Mouse (Mus musculus) intestine, embryonic 16.5 days (tissue): ENCODE results near the gene Trp73. TPM values are rescaled to one million over a fixed set of nuclear protein-coding genes. Genes with fewer than 3 reads are reported as not detected.

Experiments used
- ATAC-seq: fragments of 200-750 bp; cut with Nextera tagmentation; 2 replicates; pipeline ENCODE4 v1.8.0; 2017; ENCODE audit warnings: moderate TSS enrichment, moderate library complexity
- H3K27ac ChIP-seq: fragments of 300-500 bp; sonication (generic); 2 replicates; pipeline ENCODE4 v1.5.1; 2014; ENCODE audit warnings: mild to moderate bottlenecking, low read length
- H3K27me3 ChIP-seq: fragments of 300-500 bp; sonication (generic); replicated peaks from 2 replicates; pipeline ENCODE4 v1.6.1; 2014; ENCODE audit warnings: low read length, control low read depth, mixed read lengths; ENCODE audit not compliant: control insufficient read depth, insufficient read depth
- H3K36me3 ChIP-seq: fragments of 300-500 bp; sonication (generic); 2 replicates; pipeline ENCODE4 v1.6.1; 2014; ENCODE audit warnings: low read length, control low read depth; ENCODE audit not compliant: control insufficient read depth, insufficient read depth
- H3K4me1 ChIP-seq: fragments of 300-500 bp; sonication (generic); 2 replicates; pipeline ENCODE4 v1.6.1; 2014; ENCODE audit warnings: low read length, control low read depth, mixed read lengths; ENCODE audit not compliant: control insufficient read depth, insufficient read depth
- H3K4me2 ChIP-seq: fragments of 300-500 bp; sonication (generic); 2 replicates; pipeline ENCODE4 v1.6.1; 2014; ENCODE audit warnings: low read depth, low read length, control low read depth
- H3K4me3 ChIP-seq: fragments of 300-500 bp; sonication (generic); 2 replicates; pipeline ENCODE4 v1.5.1; 2014; ENCODE audit warnings: mild to moderate bottlenecking, low read length
- H3K9ac ChIP-seq: fragments of 300-500 bp; sonication (generic); 2 replicates; pipeline ENCODE4 v1.6.1; 2014; ENCODE audit warnings: low read depth, low read length
- H3K9me3 ChIP-seq: fragments of 300-500 bp; sonication (generic); 2 replicates; pipeline ENCODE4 v1.6.1; 2016; ENCODE audit warnings: low read length, control low read depth; ENCODE audit not compliant: control insufficient read depth
- WGBS: fragments of 180-500 bp; shearing (Covaris S2); extraction: QIAGEN DNeasy Blood & Tissue Kit; methylation state at CpG from one replicate; pipeline ENCODE4 v1.1.7; 2014; 5-methylcytosine and 5-hydroxymethylcytosine counted together
- polyA plus RNA-seq: library from polyadenylated mRNA; unstranded; fragments of >200 nt; fragmentation: Nextera tagmentation; extraction: Ambion mirVana; gene quantifications from 2 replicates; pipeline ENCODE4 v1.2.1, GENCODE M21; 2015

Trp73 gene
- polyA plus RNA-seq, 1 experiment from 2014 or later, result 0.12 TPM

DNA sequence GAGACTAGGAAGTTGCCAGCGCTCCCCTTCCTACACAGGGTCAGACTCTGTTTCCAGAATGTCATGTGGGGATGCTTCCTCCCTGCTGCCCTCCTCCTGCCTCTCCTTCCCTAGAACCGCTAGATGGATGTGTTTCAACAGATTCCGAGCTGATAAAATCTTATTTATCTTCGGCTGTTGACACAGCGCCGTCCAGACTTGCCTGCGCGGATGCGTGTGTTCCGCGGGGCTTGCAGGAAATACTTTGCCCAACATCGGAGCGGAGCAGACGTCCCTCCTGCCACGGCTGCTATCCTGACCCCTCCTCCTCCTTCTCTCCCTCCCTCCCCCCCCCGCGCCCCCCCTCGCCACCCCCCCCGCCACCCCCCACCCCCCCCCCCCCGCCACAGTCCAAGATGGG is 68.5 kb downstream of the Trp73 start:
- no peaks in the 10 kb centered on the region for H3K36me3 ChIP-seq
- WGBS, result 1% methylated on average over 15 of the region's 20 CpGs
- H3K4me1 ChIP-seq, result no peaks in the 10 kb centered on the region
- H3K27ac ChIP-seq, result no peak overlapping the region
- ATAC-seq, result no peak
- H3K4me2 ChIP-seq, result no peak overlapping the region
- peaks cover 12% of the 10 kb centered on the region for H3K27me3 ChIP-seq
- H3K9me3 ChIP-seq, result no peaks in the 10 kb centered on the region
- no peak overlapping the region for H3K4me3 ChIP-seq
- H3K9ac ChIP-seq, result no peak overlapping the region

GRCm38 (mm10) chr4:154070896-154071295 is 69.1 kb downstream of the Trp73 start:
- Histone ChIP-seq H3K9me3 (no peaks in the 10 kb centered on the region), H3K4me3 (no peak overlapping the region), H3K27ac (no peak overlapping the region), H3K27me3 (peaks cover 12% of the 10 kb centered on the region), H3K9ac (no peak overlapping the region), H3K4me1 (no peaks in the 10 kb centered on the region), H3K4me2 (no peak overlapping the region), H3K36me3 (no peaks in the 10 kb centered on the region)
- ATAC-seq, result no peak
- 0% methylated on average over 5 of the region's 5 CpGs for WGBS

GRCm38 (mm10) chr4:154064827-154065773 is 74.9 kb downstream of the Trp73 start:
- WGBS, result 59% methylated on average over 14 of the region's 14 CpGs
- Histone ChIP-seq H3K36me3 (no peaks in the 10 kb centered on the region), H3K27ac (no peak overlapping the region), H3K4me1 (no peaks in the 10 kb centered on the region), H3K4me3 (no peak overlapping the region), H3K4me2 (no peak overlapping the region), H3K9me3 (no peaks in the 10 kb centered on the region), H3K9ac (no peak overlapping the region), H3K27me3 (0 out of 2 replicates have a peak, but pooled peaks cover 3% of the 10 kb centered on the region)
- peak; percentile 69 for ATAC-seq

GRCm38 (mm10) chr4:154057696-154058095 is 82.3 kb downstream of the Trp73 start:
- H3K36me3 ChIP-seq, result no peaks in the 10 kb centered on the region
- ATAC-seq, result no peak
- no peaks in the 10 kb centered on the region for H3K4me1 ChIP-seq
- H3K4me3 ChIP-seq, result no peak overlapping the region
- H3K27ac ChIP-seq, result no peak overlapping the region
- no peaks in the 10 kb centered on the region for H3K9me3 ChIP-seq
- WGBS, result 74% methylated on average over 4 of the region's 4 CpGs
- H3K9ac ChIP-seq, result no peak overlapping the region
- no peaks in the 10 kb centered on the region for H3K27me3 ChIP-seq
- no peak overlapping the region for H3K4me2 ChIP-seq

DNA sequence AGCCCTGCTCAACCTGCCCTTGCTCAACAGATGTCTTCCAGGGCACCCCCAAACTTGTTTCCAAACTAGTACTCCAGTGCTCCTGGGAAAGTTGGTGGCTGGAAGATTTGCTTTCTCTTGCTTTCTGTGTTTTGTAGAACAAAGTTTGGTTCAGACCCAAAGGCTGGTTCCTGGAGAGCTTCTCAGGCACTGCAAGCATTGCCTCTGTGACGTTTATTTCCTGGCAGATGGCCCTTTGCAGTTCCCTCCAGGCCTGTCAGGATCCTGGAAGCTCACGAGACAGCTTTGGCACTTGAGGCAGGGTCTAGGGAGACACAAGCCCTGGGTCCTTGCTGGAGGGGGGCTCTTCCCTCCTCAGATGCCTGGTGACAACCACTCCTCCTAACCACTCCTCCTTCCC is 83.3 kb downstream of the Trp73 start:
- H3K4me2 ChIP-seq, result no peak overlapping the region
- no peaks in the 10 kb centered on the region for H3K36me3 ChIP-seq
- no peak overlapping the region for H3K4me3 ChIP-seq
- WGBS, result 30% methylated on average over 2 of the region's 2 CpGs
- H3K4me1 ChIP-seq, result no peaks in the 10 kb centered on the region
- no peaks in the 10 kb centered on the region for H3K27me3 ChIP-seq
- ATAC-seq, result no peak
- H3K27ac ChIP-seq, result no peak overlapping the region
- H3K9me3 ChIP-seq, result no peaks in the 10 kb centered on the region
- H3K9ac ChIP-seq, result no peak overlapping the region

GRCm38 (mm10) chr4:154056046-154056445 is 84.0 kb downstream of the Trp73 start:
- no peak overlapping the region for H3K4me2 ChIP-seq
- H3K36me3 ChIP-seq, result no peaks in the 10 kb centered on the region
- H3K4me3 ChIP-seq, result no peak overlapping the region
- H3K9me3 ChIP-seq, result no peaks in the 10 kb centered on the region
- no peaks in the 10 kb centered on the region for H3K4me1 ChIP-seq
- WGBS, result 73% methylated on average over 2 of the region's 2 CpGs
- no peak overlapping the region for H3K9ac ChIP-seq
- no peak for ATAC-seq
- H3K27me3 ChIP-seq, result no peaks in the 10 kb centered on the region
- no peak overlapping the region for H3K27ac ChIP-seq

DNA sequence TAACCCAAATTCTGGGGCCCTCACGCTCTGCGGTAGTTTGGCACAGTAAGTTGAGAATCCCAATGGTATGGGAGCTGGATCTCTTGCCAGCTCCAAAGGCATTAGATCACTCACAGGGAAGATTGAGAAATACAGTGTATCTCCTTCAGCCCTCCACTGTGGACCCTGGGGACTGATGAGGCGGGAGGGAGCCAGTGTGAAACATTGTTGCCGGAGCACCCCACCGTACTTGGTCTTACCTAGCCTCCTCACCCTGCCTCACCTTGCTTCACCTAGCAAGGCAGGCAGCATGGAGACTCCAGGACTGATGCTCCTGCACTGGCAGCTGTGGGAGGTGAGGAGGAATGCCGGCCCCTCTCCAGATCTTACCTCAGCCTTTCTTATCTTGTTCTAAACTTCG is 84.5 kb downstream of the Trp73 start:
- Histone ChIP-seq H3K27ac (no peak overlapping the region), H3K9ac (no peak overlapping the region), H3K4me2 (no peak overlapping the region), H3K36me3 (no peaks in the 10 kb centered on the region), H3K4me3 (no peak overlapping the region), H3K27me3 (no peaks in the 10 kb centered on the region), H3K4me1 (no peaks in the 10 kb centered on the region), H3K9me3 (no peaks in the 10 kb centered on the region)
- 78% methylated on average over 7 of the region's 7 CpGs for WGBS
- ATAC-seq, result no peak

DNA sequence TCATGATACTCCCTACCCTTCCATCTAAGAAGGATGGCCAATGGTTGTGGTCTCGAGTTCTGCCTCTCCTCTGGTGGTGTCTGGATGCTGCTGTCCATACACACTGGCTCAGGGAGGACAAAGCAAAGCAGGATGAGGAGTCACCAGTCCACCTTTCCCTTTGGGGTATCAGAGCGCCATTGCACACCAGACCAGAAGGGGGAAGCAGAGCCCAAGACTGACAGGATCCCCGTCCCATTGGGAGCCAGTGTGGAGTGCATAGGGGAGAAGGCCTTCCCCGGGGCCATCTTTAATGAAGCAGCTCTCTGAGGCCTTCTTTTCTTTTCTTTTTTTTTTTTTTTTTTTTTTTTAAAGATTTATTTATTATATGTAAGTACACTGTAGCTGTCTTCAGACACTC is 86.9 kb downstream of the Trp73 start:
- Histone ChIP-seq H3K9me3 (no peaks in the 10 kb centered on the region), H3K27me3 (no peaks in the 10 kb centered on the region), H3K9ac (no peak overlapping the region), H3K36me3 (no peaks in the 10 kb centered on the region), H3K4me2 (no peak overlapping the region), H3K4me3 (no peak overlapping the region), H3K27ac (no peak overlapping the region), H3K4me1 (no peaks in the 10 kb centered on the region)
- 58% methylated on average over 4 of the region's 4 CpGs for WGBS
- ATAC-seq, result no peak

- H3K9me3 ChIP-seq, result no peaks in the 10 kb centered on the region
- H3K4me2 ChIP-seq, result no peak overlapping the region
- ATAC-seq, result no peak
- no peak overlapping the region for H3K4me3 ChIP-seq
- H3K27me3 ChIP-seq, result no peaks in the 10 kb centered on the region
- H3K9ac ChIP-seq, result no peak overlapping the region
- no peaks in the 10 kb centered on the region for H3K4me1 ChIP-seq
- no peak overlapping the region for H3K27ac ChIP-seq
- H3K36me3 ChIP-seq, result no peaks in the 10 kb centered on the region
- 82% methylated on average over 3 of the region's 3 CpGs for WGBS
These were observed 88.6 kb downstream of the Trp73 start for GRCm38 (mm10) chr4:154051401-154051800.
